Mouse (Mus musculus) cortical plate, adult 2 months (tissue): ENCODE results near the gene Cers1. TPM values are rescaled to one million over a fixed set of nuclear protein-coding genes. Genes with fewer than 3 reads are reported as not detected.

ENCODE experiments used
- H3K27ac ChIP-seq: fragments of 200-500 bp; 2 replicates; pipeline ENCODE4 v1.5.1; 2012; ENCODE audit warnings: low read length, control low read depth, inconsistent platforms; ENCODE audit not compliant: insufficient read depth
- H3K4me1 ChIP-seq: fragments of 200-500 bp; 2 replicates; pipeline ENCODE4 v1.6.1; 2011; ENCODE audit warnings: low read length; ENCODE audit not compliant: control insufficient read depth, insufficient read depth
- H3K4me3 ChIP-seq: fragments of 200-500 bp; 2 replicates; pipeline ENCODE4 v1.5.1; 2011; ENCODE audit warnings: mild to moderate bottlenecking, low read length, control low read depth; ENCODE audit not compliant: insufficient read depth
- CTCF ChIP-seq: fragments of 200-500 bp; IDR thresholded peaks from 2 replicates; pipeline ENCODE4 v1.5.1; 2011; ENCODE audit warnings: mild to moderate bottlenecking, control low read depth, low read length; ENCODE audit not compliant: insufficient read depth; ENCODE audit errors: extremely low read depth
- POLR2A ChIP-seq: fragments of 200-500 bp; IDR thresholded peaks from 2 replicates; pipeline ENCODE4 v1.6.1; 2011; ENCODE audit warnings: mild to moderate bottlenecking, low read length, control low read depth; ENCODE audit not compliant: insufficient read depth; ENCODE audit errors: extremely low read depth
- polyA plus RNA-seq: library from polyadenylated mRNA; depleted of rRNA; stranded (reverse); fragments of >200 nt; gene quantifications from 2 replicates; pipeline ENCODE4 v1.2.3, GENCODE M21; 2012

The Cers1 gene
- polyA plus RNA-seq, 1 experiment: 84.8 TPM

DNA sequence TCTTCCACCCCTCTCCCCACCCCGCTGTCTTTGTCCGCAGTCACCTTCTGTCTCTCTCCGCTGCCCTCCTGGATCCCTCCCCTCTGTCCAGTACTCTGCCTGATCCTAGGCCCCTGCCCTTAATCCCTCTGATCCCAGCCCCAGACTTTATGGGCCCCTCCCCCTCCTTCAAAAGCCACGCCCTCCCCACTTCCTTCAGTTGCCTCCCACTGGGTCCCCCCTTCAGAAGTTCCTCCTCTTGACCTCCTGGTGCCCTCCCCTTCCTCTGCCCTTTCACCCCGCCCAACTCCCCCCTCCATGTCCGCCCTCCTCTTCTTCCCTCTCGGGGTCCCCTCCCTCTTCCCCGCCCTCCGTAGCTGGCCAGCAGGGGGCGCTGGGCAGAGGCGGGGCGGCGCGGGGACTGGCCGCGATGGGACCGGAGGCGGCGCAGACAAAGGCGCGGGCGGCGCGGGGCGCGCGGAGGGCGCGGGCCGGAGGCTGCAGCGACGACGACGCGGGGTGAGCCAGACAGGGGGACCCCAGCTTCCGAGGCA is 32.9 kb upstream of the Cers1 start, which contains the start of gene Homer3:
Gene Homer3 (plus strand): TSS at position 225 of the 533 bp plus-strand sequence.
- H3K27ac ChIP-seq: peak within 1 kb of the TSS; percentile 79
- peak within 1 kb of the TSS; percentile 60 for H3K4me3 ChIP-seq
- TF ChIP-seq CTCF (peak; percentile 27; the same call in 1 of the 2 replicates), POLR2A (no peak)
- H3K4me1 ChIP-seq: 0 out of 2 replicates have a peak, but pooled peaks cover 1% of the 10 kb centered on the region

DNA sequence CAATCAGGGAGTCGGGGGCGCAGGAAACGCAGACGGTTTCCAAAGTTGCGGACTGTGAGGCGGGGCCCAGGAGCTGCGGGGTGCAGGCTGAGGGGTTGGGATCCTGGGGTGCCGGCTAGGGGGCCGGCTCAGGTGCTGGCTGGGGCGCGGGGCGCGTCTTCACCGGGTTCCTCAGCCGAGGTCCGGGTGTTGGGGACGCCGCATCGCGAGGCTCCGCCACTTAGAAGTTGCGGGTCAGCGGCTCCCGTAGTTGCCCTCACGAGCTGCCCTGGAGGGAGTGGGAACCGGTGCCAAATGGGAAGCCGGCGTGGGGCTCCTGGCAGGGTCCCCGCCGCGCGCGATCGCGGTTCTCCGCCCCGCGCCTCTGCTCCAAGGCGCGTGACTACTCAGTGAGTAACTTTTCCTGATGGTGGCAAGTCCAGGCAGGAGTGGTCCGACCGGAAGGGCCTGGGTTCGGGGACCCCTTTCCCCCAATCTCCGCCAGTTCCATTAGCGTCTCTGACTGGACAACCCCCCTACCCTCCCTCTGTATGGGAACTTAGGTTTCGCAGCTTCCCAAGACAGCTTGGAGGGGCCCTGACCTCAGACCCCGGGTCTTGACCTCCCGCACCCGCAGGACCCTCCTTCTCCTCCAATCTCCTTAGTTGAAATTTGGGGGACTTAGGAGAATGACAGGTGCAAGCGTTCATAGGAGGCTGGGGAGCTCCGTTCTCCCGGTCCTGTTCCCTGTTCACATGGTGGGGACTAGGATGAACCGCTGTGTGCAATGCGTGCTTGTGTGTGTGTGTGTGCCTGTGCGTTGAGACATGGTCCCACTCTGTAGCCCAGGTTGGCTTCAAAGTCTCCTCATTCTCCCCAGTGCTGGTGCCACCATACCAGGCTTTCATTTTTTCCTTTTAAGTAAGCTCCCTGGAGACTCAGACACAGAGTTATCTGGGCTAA is 32.2 kb upstream of the Cers1 start:
- peak overlapping the region; percentile 60 for H3K4me3 ChIP-seq
- 0 out of 2 replicates have a peak, but pooled peaks cover 1% of the 10 kb centered on the region for H3K4me1 ChIP-seq
- peak overlapping the region; percentile 79; the same call in 1 of the 2 replicates for H3K27ac ChIP-seq
- TF ChIP-seq CTCF: no peak
- no peak for TF ChIP-seq POLR2A

DNA sequence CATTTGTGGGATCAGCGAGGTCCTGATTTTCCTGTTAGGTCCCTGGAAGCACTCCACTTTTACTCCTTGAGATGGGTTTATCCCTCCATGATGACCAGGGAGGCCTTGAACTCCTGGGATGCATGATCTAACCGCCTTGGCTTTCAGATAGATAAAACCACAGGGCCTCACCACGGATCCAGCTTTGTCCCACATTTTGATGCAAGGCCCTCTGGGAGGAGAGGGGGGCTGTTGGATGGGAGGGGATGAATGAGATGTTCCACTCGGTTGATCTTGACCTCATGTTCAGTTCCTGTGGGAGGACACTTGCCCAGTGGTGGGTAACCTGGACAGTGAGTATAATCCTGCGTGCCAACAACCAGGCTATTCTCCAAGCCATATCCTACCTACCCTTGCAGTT is 31.2 kb upstream of the Cers1 start:
- Histone ChIP-seq H3K4me1 (0 out of 2 replicates have a peak, but pooled peaks cover 1% of the 10 kb centered on the region), H3K27ac (no peak overlapping the region), H3K4me3 (no peak overlapping the region)
- TF ChIP-seq CTCF: no peak
- no peak for TF ChIP-seq POLR2A

DNA sequence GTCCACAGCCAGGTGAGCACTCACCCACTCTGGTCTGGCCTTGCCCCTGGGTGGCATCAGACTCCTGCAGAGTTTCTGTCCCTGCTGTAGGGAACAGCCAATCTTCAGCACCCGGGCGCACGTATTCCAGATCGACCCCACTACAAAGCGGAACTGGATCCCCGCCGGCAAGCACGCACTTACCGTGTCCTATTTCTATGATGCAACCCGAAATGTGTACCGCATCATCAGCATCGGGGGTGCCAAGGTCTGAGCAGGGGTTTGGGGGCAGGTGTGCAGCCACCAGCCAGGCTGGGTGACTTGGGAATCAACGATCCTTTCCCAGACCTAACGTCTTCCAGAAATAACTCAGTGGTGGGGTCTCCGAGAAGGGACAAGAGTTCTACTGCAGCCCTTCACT is 30.3 kb upstream of the Cers1 start:
- Histone ChIP-seq H3K4me1 (0 out of 2 replicates have a peak, but pooled peaks cover 1% of the 10 kb centered on the region), H3K27ac (no peak overlapping the region), H3K4me3 (no peak overlapping the region)
- no peak for TF ChIP-seq CTCF

DNA sequence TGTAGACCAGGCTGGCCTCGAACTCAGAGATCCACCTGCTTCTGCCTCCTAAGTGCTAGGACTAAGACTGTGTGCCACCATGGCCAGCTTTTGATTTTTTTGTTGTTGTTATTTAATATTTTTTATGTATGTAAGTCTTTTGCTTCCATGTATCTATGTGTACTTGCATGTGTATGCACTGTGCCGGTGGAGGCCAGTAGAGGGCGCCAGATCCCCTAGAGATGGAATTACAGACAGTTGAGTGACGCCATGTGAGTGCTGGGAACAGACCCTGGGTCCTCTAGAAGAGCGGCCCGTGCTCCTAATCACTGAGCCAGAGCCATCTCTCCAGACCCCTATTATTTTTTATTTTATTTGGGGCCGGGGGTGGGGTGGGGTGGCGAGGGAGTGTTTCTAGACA is 28.8 kb upstream of the Cers1 start:
- TF ChIP-seq CTCF (peak; percentile 1; the same call in 1 of the 2 replicates), POLR2A (no peak)
- Histone ChIP-seq H3K4me3 (no peak overlapping the region), H3K27ac (no peak overlapping the region), H3K4me1 (0 out of 2 replicates have a peak, but pooled peaks cover 1% of the 10 kb centered on the region)

DNA sequence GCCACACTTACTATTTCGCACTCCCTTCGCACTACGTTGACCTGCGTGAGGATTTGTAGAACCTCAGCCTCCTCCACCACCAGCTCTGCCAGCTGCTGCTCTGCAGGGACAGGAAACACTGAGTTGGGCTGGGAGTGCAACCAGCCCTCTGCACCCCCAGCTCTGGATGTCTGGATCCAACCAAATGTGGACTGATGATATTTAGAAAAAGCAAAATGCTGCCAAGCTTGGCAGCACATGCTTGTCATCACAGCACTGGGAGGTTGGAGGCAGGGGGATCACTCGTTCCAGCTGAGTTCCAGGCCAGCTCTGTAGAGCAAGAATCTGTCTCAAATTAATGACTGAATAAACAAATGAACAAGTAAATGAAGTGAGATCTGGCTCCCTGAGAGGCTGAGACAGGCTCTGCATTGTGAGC is 21.6 kb upstream of the Cers1 start:
- Histone ChIP-seq H3K27ac (no peak overlapping the region), H3K4me1 (no peaks in the 10 kb centered on the region), H3K4me3 (no peak overlapping the region)
- TF ChIP-seq POLR2A (no peak), CTCF (no peak)

DNA sequence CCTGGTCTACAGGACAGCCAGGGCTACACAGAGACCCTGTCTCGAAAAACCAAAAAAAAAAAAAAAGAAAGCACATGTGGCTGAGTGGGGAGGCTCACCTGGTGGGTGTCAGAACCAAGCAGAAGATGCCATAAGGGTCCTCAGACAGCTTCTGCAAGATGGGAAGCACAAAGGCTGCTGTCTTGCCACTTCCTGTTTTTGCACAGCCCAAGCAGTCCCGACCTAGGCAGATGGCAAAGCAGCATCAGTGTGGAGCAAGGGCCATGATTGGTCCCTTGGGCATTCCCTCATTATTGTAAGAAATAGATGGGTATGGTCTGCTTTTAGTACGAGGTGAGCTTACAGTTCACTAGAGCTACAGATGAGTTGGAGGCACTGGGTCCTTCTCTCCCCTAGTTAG is 14.7 kb upstream of the Cers1 start:
- H3K4me3 ChIP-seq: no peak overlapping the region
- H3K27ac ChIP-seq: no peak overlapping the region
- H3K4me1 ChIP-seq: peaks cover 11% of the 10 kb centered on the region
- no peak for TF ChIP-seq CTCF
- no peak for TF ChIP-seq POLR2A

DNA sequence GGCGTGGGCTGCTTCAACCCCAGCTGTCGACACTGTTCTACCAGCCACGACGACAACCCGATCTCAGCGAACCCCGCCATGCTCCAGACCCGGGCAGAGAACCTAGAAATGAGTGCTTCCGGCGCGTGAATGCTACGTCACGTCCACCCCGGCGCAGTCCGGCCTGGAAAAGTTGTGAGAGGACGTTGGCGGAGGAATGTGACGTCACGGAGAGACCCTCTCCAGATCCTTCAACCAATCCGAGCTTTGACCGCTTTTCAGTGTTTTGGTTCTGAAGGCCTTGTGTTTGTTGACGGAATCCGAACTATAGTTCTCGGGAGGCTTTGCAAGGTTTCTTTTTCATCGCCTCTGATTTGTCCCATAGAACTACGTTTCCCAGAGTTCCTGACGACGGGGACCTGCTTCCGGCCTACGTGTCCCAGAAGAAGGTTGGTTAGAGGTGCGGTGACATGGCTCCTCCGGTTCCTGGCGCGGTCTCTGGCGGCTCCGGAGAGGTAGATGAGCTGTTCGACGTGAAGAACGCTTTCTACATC is 13.2 kb upstream of the Cers1 start, which contains the start of the genes Ddx49 and Cope:
Gene Ddx49 (minus strand): TSS at position 132 of the 533 bp plus-strand sequence.
Gene Cope (plus strand): TSS at position 161 of the 533 bp plus-strand sequence.
- peak within 1 kb of the TSS; percentile 56; the same call in 1 of the 2 replicates for H3K27ac ChIP-seq
- H3K4me3 ChIP-seq: peak within 1 kb of the TSS; percentile 84
- peaks cover 11% of the 10 kb centered on the region for H3K4me1 ChIP-seq
- TF ChIP-seq POLR2A (peak; percentile 69), CTCF (no peak)

DNA sequence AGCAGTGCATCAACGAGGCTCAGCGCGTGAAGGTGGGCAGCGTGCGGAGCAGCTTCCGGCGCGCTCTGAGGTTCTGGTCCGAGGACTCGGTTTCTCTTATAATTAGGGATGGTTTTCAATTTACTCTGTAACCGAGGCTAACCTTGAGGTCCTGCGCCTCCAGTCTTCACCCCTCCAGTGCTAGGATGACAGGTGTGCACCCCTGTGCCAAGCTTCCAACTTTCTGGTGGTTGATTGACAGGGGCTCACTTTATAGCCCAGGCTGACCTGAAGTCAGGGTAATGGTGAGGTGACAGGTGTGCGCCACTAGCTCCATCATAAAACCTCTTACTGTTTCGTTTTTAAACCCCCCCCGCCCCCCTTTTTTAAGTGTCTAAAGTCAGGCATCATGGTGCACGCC is 12.7 kb upstream of the Cers1 start:
- H3K27ac ChIP-seq: peak overlapping the region; percentile 56; the same call in 1 of the 2 replicates
- TF ChIP-seq CTCF: no peak
- TF ChIP-seq POLR2A: no peak
- peak overlapping the region; percentile 84 for H3K4me3 ChIP-seq
- H3K4me1 ChIP-seq: peaks cover 11% of the 10 kb centered on the region

DNA sequence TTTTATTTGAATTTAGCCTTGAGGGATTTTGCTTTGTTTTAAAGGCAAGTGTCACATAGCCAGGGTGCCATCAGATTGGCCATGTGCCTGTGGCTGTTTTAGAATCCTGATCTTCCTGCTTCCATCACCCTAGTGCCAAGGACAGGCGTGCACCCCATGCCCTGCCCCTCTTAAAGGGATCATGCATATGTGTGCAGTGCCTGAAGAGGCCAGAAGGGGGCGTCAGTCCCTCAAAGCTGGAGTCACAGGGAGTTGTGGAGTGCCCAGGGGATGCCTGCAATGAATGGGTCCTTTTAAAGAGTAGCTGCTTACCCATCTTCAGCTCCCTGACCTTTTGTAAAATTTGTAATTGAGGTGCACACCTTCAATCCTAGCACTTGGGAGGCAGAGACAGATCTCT is 6.3 kb upstream of the Cers1 start:
- H3K4me3 ChIP-seq: no peak overlapping the region
- no peak overlapping the region for H3K27ac ChIP-seq
- TF ChIP-seq CTCF: peak; percentile 57
- no peak for TF ChIP-seq POLR2A
- no peaks in the 10 kb centered on the region for H3K4me1 ChIP-seq
